Mouse (Mus musculus) embryo, embryonic 9.5 days (tissue): Measurements from ENCODE around the gene Ltbr.
A peak's percentile ranks its signal among the peaks of the same experiment; 100 is the strongest.
"Not testable (repeated sequence)": the region's sequence is repeated elsewhere in the genome, so short reads cannot be mapped to it uniquely, and the experiment has no call there.

Experiments used
- DNase-seq: peaks from one replicate; pipeline ENCODE4 v3.0.0-alpha.2; 2017; ENCODE audit errors: extremely low spot score

Gene Ltbr

DNA sequence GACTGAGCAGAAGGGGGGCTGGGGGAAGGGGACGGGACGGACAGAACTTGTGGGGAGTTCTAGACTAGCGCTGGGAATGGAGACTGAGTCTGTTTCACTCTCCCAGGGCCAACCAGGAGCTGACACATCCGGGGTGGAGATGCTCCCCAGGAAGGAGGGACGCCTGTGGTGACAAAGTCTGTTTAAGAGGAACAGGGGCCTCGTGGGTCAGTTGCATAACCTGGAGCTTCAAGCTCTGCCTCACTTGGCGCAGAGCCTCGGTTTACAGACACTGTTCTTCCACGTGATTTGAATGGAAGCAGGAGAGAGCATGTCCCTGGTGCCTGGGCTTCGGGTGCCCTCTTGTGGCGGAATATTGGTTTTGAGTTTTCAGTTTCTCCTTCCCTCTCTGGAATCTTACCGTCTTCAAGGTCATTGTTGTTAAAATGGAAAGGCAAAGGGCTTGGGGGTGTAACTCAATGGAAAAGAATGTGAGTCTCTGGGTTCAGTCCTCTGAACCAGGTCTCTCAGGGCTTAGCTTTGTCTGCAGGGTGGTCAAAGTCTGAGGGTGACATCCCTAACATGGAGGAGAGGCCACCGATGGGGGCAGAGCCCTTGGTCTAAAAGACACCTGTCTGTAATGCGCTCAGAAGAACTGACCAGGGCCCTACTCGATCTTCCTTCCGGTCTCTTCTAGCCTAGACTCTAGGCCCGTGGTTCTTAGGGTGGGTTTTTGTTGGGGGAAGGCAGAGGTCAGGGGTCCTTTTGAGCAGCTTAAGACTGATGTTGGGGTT lies 42.0 kb downstream of the Ltbr start:
- peak; percentile 86 for DNase-seq

DNA sequence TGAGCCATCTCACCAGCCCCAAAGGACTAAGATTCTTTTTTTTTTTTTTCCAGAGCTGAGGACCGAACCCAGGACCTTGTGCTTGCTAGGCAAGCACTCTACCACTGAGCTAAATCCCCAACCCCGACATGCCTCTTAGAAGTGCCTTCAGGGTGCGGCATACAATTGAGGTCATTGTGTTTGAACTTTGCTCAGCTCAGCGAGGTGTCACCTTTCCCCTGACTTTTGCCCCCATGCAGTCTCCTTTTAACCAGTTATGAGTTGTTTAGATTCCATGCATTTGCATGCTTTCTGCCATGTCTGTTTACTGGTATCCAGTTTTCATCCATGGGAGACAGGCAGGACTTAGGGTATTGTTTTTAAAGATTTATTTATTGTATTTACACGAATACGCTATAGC lies 44.9 kb downstream of the Ltbr start:
- no peak for DNase-seq

DNA sequence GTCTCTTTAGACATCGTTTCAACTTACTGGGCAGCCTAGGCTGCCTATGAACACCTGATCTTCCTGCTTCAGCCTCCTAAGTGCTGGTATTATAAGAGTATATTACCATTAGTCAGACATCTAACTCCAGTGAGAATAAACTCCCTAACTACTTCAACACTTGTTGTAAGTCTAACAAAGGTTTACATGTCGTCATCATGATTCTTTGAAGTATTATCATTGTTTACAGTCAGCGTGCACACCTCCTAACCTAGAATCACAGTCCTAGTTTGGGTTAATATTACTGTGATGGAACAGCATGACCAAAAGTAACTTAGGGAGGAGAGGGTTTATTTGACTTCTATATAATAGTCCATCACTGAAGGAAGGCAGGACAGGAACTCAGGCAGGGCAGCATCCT lies 46.2 kb downstream of the Ltbr start:
- no peak for DNase-seq

DNA sequence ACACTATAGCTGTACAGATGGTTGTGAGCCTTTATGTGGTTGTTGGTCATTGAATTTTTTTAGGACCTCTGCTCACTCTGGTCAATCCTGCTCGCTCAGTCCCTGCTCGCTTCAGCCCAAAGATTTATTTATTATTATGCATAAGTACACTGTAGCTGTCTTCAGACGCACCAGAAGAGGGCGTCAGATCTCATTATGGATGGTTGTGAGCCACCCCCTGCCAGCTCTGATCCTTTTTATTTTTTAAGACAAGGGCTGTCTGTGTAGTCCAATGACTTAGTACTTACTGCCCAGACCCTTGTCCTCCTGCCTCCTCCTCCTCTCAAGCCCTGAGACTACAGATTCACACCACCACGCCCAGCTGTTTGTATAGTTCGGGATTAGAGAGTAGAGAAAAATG lies 47.1 kb downstream of the Ltbr start:
- not testable (repeated sequence) for DNase-seq

DNA sequence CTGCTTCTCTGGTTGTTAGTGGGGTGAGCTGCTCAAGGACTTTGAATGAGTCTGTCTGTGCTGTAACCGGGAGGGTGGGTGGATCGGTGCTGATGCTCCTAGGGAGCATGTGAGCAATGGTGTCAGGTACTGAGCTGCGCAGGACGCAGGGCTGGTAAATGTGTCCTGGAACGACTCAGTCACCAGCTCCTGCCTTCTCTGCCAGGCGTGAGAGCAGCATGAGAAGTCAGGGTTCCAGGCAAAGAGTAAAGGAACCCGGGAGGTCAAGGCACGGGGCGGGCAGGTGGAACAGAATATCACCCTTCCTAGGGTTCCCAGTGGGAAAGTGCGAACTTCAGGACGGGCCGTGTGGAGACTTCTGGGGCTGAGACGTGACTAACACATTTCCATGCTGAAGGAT lies 47.6 kb downstream of the Ltbr start:
- no peak for DNase-seq

DNA sequence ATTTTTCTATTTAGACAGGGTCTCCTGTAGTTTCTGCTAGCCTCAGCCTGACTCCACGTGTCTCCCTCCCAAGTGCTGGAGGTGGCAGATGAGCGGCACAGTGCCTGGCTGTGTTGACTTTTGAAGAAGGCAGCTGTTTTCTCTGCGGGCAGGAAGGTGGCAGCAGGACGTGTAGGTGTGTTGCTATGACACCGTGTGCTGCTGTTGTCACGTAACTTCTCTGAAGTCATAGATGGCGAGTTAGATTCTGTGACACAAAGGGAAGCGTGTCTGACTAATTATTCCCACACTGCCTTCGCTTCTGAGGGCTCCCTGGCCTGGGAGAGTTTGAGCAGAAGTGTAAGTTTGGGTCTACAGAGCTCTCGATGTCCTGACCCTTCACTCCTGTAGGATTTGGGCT lies 48.4 kb downstream of the Ltbr start:
- no peak for DNase-seq

DNA sequence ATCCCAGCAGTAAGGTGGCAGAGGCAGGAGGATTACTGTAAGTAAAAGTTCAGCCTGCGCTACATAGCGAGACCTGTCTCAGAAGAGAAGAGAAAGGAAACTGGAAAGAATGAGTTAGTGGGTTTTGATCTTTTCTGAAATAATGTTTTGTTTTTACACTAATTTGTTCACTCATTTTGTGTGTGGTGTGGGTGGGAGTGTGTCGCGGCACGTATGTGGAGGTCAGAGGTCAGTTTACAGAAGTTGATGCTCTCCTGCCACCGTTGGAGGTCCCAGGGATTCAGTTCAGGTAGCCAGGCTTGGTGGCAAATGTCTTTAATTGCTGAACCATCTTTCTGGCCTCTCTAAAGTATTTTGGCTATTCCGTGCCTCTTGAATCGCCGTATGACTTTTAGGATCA lies 49.5 kb downstream of the Ltbr start:
- DNase-seq = no peak

DNA sequence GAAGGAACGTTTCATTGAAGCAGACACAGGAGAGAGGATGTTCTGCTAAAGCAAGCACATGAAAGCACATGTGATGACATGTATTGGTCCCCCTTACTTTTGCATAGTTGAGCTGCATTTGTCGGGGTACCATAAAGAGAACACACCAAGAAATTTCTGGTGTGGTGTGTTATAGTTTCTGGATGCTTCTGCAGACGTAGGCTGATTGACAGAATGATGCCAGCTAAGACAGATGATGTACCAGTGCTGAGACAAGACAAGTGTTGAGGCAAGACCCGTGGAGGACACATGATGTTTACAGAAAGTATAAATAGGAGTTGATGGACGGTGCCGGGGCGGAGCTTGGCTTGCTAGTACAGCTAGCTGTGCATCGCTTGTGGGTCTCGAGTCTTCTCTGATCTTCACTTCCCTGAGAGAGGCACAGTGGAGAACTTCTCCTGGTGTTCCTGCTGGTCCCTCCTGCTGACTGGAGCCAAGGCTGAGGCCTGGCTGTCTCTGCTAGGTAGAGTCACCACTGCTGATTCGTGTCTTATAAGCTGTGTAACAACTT lies 53.6 kb downstream of the Ltbr start:
- DNase-seq = no peak
